Mouse (Mus musculus): Measurements from ENCODE around the gene Prss56. TPM values are rescaled to one million over a fixed set of nuclear protein-coding genes. Genes with fewer than 3 reads are reported as not detected.

The Prss56 gene
- total and polyA plus RNA-seq, 3 experiments, result not detected

DNA sequence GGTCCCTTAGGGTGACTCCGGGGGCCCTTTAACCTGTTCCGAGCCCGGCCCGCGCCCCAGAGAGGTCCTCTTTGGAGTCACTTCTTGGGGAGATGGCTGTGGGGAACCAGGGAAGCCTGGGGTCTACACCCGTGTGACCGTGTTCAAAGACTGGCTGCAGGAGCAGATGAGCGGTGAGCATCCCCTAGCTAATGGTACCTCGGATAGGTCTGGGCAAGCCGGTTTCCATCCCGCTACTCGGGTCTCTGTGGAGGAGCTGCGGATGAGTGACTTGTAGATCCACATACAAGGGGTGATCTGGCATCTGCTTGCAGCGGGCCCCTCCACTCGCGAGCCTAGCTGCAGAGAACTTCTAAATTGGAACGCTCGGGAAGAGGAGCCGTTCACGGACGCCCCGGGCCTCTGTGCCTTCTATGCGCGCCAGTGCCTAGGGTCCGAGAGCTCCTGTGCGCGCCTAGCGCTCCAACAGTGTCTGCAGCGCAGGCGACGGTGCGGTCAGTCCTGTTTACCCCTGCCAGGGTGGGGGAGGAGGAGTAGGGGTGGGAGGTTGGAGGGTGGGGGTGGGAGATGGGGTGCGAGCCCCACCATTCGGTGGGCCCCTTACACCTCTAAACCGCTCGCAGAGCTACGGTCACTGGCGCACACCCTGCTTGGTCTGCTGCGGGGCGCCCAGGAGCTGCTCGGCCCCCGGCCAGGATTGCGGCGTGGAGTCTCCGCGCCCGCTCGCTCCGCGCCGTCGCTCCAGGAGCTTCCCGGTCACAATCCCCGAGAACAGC is 3.3 kb downstream of the Prss56 start:
- Histone ChIP-seq H3K4me2 (ENCODE audit: insufficient read depth, low read depth, poor library complexity, severe bottlenecking) (peak overlapping the region; percentile 7; the same call in 1 of the 2 replicates), H3K79me2 (replicated peaks; ENCODE audit: control insufficient read depth, extremely low read depth, insufficient read depth, poor library complexity, severe bottlenecking) (no peaks in the 10 kb centered on the region), H3K36me3 (replicated peaks in 1 of 2; ENCODE audit: control insufficient read depth in 1 of 2, insufficient read depth in 1 of 2, low read length in 1 of 2) (no peaks in the 10 kb centered on the region), H3K9me3 (replicated peaks; ENCODE audit: low read length) (no peaks in the 10 kb centered on the region), H3K9ac (ENCODE audit: insufficient read depth, low read depth) (no peak overlapping the region), H3K4me1 (ENCODE audit: control insufficient read depth in 1 of 2, insufficient read depth in 2 of 2) (peaks cover 4 to 13% of the 10 kb centered on the region in 2 experiments), H3K27ac (ENCODE audit: insufficient read depth, low read depth) (no peak overlapping the region), H3K27me3 (replicated peaks) (peaks cover 60% of the 10 kb centered on the region), H3K4me3 (replicated peaks in 1 of 3; ENCODE audit: low read depth in 2 of 3, low read length in 2 of 3, poor library complexity in 1 of 3) (no peak overlapping the region)
- DNase-seq (ENCODE audit: extremely low read depth), result no peak
- dilution Hi-C loops (cut with MboI; ENCODE audit: extremely low pct_ligation_motif_present, extremely low pct_unique_long_range_greater_than_20kb, low sequenced_read_pairs) (no loop called here), in situ Hi-C loops (cut with MboI; ENCODE audit: low pct_ligation_motif_present, low pct_unique_long_range_greater_than_20kb, low sequenced_read_pairs) (loop anchor here (5.0 to 10.0 kb wide), 2 partner anchors 84 to 522 kb away; partner anchors contain the start of gene Alpi)
- TF ChIP-seq HCFC1 (IDR thresholded peaks at IDR 0.05; ENCODE audit: low read depth, low read length), result no peak

DNA sequence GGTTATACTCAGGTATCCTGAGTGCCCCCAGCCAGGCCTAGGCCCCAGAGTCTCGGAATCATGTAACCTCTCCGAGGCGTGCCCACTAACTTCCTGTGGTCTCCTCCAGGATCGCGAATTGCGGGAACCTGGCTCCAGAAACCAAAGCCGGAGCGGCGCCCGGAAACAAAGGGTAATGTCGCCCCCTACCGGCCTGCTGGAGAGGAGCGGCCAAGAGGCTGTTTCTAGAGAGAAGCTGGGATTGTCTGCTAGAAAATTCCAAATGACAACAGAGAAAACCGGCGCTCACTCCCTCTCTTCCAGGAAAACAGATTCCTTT is 3.9 kb downstream of the Prss56 start:
- Histone ChIP-seq H3K36me3 (replicated peaks in 1 of 2; ENCODE audit: control insufficient read depth in 1 of 2, insufficient read depth in 1 of 2, low read length in 1 of 2) (no peaks in the 10 kb centered on the region), H3K4me3 (replicated peaks in 1 of 3; ENCODE audit: low read depth in 2 of 3, low read length in 2 of 3, poor library complexity in 1 of 3) (no peak overlapping the region), H3K4me2 (ENCODE audit: insufficient read depth, low read depth, poor library complexity, severe bottlenecking) (peak overlapping the region; percentile 7; the same call in 1 of the 2 replicates), H3K9me3 (replicated peaks; ENCODE audit: low read length) (no peaks in the 10 kb centered on the region), H3K4me1 (ENCODE audit: control insufficient read depth in 1 of 2, insufficient read depth in 2 of 2) (peaks cover 4 to 13% of the 10 kb centered on the region in 2 experiments), H3K27me3 (replicated peaks) (peaks cover 62% of the 10 kb centered on the region), H3K9ac (ENCODE audit: insufficient read depth, low read depth) (no peak overlapping the region), H3K79me2 (replicated peaks; ENCODE audit: control insufficient read depth, extremely low read depth, insufficient read depth, poor library complexity, severe bottlenecking) (no peaks in the 10 kb centered on the region), H3K27ac (ENCODE audit: insufficient read depth, low read depth) (no peak overlapping the region)
- DNase-seq (ENCODE audit: extremely low read depth), result peak; percentile 42
- TF ChIP-seq RAD21 (IDR thresholded peaks at IDR 0.05; ENCODE audit: low read depth, low read length), result peak; percentile 73
- TF ChIP-seq MXI1 (IDR thresholded peaks at IDR 0.05; ENCODE audit: low read depth, low read length), result no peak
- no peak for TF ChIP-seq ZKSCAN1 (IDR thresholded peaks at IDR 0.05; ENCODE audit: borderline replicate concordance, low read depth, low read length)
- TF ChIP-seq ZMIZ1 (IDR thresholded peaks at IDR 0.05; ENCODE audit: low read depth, low read length), result no peak
- TF ChIP-seq IRF4 (IDR thresholded peaks at IDR 0.05; ENCODE audit: low read depth, low read length), result 0 out of 2 replicates have a peak, but pooled peaks have one; percentile 11
- TF ChIP-seq UBTF (IDR thresholded peaks at IDR 0.05; ENCODE audit: low read depth, low read length), result no peak
- TF ChIP-seq ETS1 (conservative IDR thresholded peaks at IDR 0.05; ENCODE audit: low read depth, low read length), result no peak
- TF ChIP-seq NELFE (IDR thresholded peaks at IDR 0.05; ENCODE audit: low read depth, low read length), result no peak
- TF ChIP-seq CTCF (conservative IDR thresholded peaks at IDR 0.05 in 1 of 2, IDR thresholded peaks at IDR 0.05 in 1 of 2; ENCODE audit: low read depth in 2 of 2, low read length in 2 of 2), result peak; percentile 63 to 84
- no peak for TF ChIP-seq E2F4 (IDR thresholded peaks at IDR 0.05; ENCODE audit: insufficient replicate concordance, low read depth, low read length)
- TF ChIP-seq SMC3 (IDR thresholded peaks at IDR 0.05; ENCODE audit: low read depth, low read length), result peak; percentile 48
- no peak for TF ChIP-seq CHD1 (IDR thresholded peaks at IDR 0.05; ENCODE audit: low read depth, low read length)
- TF ChIP-seq MEF2A (IDR thresholded peaks at IDR 0.05; ENCODE audit: borderline replicate concordance, low read depth, low read length), result no peak
- no peak for TF ChIP-seq ZC3H11A (IDR thresholded peaks at IDR 0.05; ENCODE audit: low read depth, low read length)
- TF ChIP-seq ELF1 (IDR thresholded peaks at IDR 0.05; ENCODE audit: low read depth, low read length), result no peak
- no peak for TF ChIP-seq USF1 (IDR thresholded peaks at IDR 0.05; ENCODE audit: low read depth, low read length)
- no peak for TF ChIP-seq EP300 (IDR thresholded peaks at IDR 0.05; ENCODE audit: low read length)
- TF ChIP-seq BHLHE40 (IDR thresholded peaks at IDR 0.05; ENCODE audit: low read depth, low read length), result no peak
- TF ChIP-seq USF2 (conservative IDR thresholded peaks at IDR 0.05; ENCODE audit: low read depth, low read length), result no peak
- no peak for TF ChIP-seq JUN (IDR thresholded peaks at IDR 0.05; ENCODE audit: insufficient read depth, low read depth, low read length)
- in situ Hi-C loops (cut with MboI; ENCODE audit: low pct_ligation_motif_present, low pct_unique_long_range_greater_than_20kb, low sequenced_read_pairs), result loop anchor here (5.0 to 10.0 kb wide), 2 partner anchors 85 to 522 kb away; partner anchors contain the start of gene Alpi
- dilution Hi-C loops (cut with MboI; ENCODE audit: extremely low pct_ligation_motif_present, extremely low pct_unique_long_range_greater_than_20kb, low sequenced_read_pairs), result no loop called here
